Mouse (Mus musculus) cortical plate, adult 2 months (tissue): ENCODE measurements at regions not wholly inside any gene's neighbourhood (a gene's known extent, or its start where the extent isn't known, plus 50 kb on each side); places are given as distances from the start of the nearest gene placed in this dataset.

Experiments used
- CTCF ChIP-seq: fragments of 200-500 bp; IDR thresholded peaks from 2 replicates; pipeline ENCODE4 v1.5.1; 2011; ENCODE audit warnings: mild to moderate bottlenecking, control low read depth, low read length; ENCODE audit not compliant: insufficient read depth; ENCODE audit errors: extremely low read depth
- POLR2A ChIP-seq: fragments of 200-500 bp; IDR thresholded peaks from 2 replicates; pipeline ENCODE4 v1.6.1; 2011; ENCODE audit warnings: mild to moderate bottlenecking, low read length, control low read depth; ENCODE audit not compliant: insufficient read depth; ENCODE audit errors: extremely low read depth

- TF ChIP-seq POLR2A: no peak
- TF ChIP-seq CTCF: no peak
Observed at GRCm38 (mm10) chr3:150328811-150329210, 1108.9 kb upstream of the Adgrl4 start.
